Mouse (Mus musculus) testis, postnatal 14 days (tissue): ENCODE results near the gene Gm44511.
"Not testable (repeated sequence)": the region's sequence is repeated elsewhere in the genome, so short reads cannot be mapped to it uniquely, and the experiment has no call there.

Source experiments
- DNase-seq: peaks from one replicate; pipeline ENCODE4 v3.0.0; 2021; ENCODE audit warnings: low spot score

Gene Gm44511

DNA sequence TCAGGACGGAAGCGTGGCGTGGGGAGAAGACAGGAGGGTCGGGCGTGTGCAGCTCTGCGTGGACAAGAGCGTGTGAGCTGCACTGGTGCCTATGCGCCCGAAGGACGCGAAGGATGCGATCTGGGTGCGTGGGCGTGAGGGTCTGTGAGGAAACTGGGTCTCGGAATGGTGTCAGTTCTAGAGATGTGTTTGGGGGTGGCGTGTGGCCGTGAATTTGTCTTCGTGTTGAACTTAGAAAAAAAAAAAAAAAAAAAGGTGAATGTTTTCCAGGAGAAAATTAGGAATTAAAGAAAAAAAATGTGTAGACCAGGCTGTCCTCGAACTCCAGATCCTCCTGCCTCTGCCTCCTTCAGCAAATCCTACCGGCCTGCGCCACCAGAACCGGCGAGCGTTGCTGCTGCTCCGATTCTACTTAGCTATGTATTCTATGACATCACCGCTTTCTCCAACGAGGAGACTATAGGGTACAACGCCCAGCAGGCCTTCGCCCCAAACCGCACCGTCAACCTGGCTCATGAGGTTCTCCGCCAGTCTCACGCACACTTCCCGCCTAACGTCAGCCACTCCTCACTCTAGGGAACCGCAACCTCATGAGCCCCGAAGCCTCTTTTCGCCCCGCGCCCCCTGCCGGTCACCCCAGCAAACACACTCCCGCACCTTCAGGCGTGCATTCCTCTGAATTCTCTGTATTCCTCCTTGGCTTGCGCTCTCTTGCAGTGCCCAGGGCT lies 65.5 kb downstream of the Gm44511 start:
- peak; percentile 86 for DNase-seq

DNA sequence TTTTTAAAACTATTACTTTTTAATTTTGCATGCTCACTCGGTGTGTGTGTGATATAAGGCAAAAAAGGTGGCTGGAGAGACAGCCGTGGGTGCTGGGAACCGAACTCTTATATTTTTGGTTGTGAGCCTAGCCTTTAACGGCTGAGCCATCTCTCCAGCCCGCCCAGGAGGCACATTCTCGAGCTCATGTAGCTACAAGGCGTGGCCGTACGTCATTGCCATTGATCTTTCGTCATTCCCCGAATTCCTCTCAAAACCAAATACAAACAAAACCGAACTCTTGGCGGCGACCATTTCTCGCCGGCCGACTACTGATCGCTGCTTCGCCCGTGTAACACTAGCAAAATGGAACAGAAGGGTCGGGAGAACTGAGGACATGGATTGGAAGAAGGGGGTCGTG lies 66.1 kb downstream of the Gm44511 start:
- peak; percentile 79 for DNase-seq

DNA sequence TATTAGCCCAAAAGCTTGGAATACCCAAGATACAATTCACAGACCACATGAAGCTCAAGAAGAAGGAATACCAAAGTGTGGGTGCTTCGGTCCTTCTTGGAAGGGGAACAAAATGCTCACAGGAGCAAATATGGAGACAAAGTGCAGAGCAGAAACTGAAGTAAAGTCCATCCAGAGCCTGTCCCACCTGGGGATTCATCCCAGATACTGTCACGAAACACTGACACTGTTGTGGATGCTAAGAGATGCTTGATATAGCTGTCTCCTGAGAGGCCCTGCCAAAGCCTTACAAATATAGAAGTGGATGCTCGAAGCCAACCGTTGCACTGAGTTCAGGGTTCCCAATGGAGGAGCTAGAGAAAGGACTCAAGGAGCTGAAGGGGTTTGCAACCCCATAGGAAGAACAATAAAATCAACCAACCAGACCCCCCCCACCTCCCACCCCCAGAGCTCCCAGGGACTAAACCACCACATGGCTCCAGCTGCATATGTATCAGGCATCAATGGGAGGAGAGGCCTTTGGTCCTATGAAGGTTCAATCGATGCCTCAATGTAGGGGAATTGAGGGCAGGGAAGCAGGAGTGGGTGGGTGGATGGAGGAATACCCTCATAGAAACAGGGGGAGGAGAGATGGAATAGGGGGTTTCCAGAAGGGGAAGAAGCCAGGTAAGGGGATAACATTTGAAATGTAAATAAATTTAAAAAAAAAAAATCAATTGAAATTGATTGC lies 66.7 kb downstream of the Gm44511 start:
- no peak for DNase-seq

DNA sequence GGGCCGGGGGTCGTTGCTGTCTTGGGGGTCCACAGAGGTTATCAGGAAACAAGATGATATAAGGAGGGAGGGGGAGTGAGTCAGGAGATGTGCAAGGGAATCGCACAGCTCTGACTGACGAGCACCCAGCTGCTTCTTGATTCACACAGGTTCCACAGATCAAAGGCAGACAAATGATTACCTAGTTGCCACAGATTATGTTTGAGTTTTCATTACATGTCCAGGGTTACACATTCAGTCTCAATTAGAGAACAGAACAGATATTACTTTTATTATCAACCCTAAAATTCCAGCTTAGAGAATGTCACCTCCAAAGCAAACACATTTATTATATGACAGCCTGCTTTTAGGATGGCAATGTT lies 70.7 kb downstream of the Gm44511 start:
- DNase-seq, result not testable (repeated sequence)

DNA sequence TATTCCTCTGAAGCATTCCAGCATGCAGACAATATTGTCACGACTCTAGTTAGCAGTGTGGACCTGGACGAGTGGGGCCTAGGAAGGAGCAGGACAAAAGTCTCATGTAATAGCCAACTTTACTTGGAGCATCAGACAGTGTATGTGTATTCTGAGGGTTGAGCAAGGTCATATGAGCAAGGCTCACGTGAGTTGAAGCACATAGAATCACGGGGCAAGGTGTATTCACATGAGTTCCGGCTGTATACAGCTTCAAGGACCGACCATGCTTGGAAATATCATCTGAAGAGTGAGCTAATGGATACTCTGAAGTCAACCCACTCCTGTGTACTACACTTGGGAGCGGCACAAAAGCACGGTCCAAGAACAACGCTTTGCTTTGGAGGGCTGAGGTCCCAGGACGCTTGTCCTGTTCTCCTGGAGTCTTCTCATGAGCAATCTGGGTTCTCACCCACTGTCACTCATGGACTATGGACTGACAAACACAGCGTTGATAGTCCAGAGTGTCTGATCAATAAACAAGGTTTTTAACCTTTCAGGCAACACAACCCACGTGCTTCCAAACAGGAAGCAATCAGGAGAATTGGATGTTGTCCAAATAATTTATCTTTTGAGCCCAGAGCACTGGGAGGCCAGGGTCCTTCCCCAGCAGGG lies 71.2 kb downstream of the Gm44511 start:
- not testable (repeated sequence) for DNase-seq

DNA sequence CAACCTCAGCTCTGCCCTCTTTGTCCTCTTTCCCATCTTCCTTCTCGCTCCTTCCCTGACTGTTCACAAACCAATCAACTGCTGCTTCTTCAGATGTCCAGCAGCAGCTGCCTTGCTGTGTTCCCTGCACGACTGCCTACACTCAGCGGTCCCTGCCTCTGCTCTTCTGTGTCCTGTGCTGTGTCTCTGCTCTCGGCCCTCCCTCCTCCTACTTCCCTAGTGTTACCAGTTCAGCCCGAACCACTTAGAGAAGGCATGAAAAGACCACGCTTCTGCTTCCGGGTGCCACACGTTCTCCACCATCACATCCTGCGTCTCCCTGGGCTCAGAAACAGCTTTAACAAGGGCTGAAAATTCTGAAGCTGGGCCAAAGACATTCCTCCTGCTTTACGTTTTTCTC lies 71.8 kb downstream of the Gm44511 start:
- DNase-seq, result not testable (repeated sequence)

DNA sequence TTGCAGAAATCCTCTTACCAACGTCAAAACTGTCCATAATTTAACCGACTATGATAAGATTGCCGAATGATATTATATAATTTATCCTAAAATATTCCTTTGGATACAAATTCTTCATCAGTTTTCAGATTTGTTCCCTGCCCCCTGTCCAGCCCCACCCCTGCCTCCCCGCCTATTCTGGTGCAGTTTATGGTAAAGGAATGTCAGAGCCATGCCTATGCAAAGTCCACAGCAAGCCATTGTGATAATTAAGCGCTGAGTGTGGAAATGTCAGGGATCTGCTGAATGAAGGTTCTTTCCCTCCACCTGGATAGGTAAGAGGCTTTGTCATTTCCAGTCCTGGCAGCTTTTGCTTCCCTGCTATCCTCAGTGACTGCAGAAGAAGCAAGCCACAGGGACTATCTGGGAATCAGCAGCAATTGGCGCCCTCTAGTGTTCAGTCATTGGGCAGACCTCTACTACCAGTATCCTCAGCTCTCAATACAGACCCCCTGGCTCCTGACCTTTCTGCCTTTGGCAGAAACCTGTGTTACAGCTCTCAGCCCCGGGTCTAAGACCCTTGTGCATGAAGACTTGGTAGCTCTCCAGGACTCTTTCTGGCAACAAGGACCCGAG lies 72.4 kb downstream of the Gm44511 start:
- DNase-seq, result peak; percentile 83

DNA sequence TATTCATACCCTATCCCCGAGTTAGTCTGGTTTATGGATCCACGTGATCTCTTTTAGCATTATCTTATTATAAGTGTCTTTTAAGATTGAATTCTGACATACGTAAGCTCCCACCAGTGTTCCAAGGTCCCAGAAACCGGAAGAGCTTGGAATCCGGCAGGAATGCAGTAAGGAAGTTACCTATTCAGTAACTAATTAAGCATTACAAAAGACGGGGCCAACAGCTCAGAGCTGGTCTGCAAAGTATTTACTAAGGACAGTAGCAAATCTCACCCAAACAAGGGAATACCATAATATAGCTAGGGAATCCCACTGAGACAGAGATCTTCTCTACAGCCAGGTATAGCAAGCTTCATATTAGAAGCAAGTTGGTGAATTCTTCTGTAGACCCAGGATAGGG lies 79.1 kb downstream of the Gm44511 start:
- not testable (repeated sequence) for DNase-seq

DNA sequence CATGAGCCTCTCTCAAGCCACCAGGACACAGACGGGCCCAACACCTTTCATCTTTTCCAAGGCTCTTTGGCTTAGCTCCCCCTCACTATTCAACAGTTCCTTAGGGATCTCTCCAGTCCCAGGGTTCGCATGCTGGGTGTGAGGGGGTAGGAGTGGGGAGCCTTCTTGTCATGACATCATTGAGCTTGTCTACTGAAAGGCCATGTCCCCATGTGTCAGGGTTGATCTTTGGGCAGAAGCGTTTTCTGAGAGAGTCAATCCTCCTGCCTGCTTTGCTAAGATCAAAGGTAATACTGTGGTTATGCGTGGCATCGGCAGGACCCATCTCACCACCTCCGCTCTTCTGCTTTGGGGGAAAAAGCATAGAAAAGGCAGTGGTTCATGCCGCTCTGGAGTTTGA lies 88.7 kb downstream of the Gm44511 start:
- no peak for DNase-seq

DNA sequence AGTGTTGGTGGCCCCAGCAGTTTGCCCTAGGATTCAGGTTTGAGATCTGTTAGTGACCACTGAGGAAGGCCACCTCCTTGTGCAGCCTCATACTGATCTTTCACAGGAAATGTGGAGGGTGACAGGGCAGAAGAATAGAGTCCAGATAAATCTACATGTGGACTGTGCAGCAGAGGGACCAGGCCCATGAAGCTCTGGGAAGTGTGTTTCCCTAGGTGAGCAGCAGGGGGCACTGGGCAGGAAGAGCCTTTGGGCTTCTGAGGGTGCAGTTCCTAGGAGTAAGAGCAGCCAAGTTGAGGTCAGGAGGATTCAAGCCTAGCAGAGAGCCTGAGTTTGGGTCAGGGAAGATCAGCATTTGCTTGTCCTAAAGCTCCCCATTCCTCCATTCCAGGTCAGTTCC lies 90.0 kb downstream of the Gm44511 start:
- DNase-seq, result no peak

DNA sequence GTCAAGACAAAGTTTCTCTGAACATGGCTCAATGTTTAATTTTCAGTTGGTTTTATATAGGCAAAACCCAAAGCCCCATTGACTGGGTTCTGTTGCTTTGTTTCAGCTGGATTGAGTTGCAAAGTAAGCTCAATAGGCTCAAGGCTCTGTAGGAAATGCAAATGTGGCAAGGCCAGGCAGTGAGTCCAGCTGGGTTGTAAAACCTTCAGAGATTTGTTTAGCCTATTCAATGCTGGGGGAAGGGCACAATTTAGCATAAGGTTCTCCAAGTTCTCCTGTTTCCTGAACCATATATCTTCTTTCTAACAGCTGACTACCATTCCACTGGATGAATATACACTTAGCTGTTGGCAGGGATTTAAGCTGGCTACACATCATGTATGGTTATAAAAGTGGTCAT lies 91.2 kb downstream of the Gm44511 start:
- no peak for DNase-seq

DNA sequence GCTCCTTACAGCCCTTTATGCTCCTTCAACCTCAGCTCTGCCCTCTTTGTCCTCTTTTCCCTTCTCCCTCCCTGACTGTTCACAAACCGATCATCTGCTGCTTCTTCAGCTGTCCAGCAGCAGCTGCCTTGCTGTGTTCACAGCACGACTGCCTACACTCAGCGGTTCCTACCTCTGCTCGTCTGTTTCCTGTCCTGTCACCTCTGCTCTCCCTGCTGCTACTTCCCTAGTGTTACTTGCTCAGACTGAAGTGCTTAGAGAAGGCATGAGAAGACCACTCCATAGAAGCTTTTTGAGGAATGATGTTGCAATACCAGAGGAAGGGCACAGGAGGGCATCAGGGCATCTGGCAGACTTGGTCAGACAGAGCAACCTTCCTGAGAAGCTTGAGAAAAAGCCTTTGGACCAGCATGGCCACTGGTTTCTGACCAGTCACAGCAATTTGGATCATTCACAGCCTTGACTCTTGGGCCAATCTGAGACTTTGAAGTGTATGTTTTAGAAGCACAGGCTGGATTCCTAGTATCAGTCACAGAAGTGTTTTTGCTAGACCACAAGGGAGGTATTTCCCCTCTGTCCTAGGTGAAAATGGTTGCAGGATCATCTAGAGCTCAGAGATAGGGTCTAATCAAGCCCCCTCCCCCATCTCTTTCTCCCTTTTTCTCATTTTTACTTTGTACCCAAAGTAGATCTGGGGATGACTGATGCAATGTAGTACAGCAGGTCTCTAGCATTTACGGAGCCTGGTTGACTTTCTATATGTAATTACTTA lies 92.0 kb downstream of the Gm44511 start:
- DNase-seq, result no peak

DNA sequence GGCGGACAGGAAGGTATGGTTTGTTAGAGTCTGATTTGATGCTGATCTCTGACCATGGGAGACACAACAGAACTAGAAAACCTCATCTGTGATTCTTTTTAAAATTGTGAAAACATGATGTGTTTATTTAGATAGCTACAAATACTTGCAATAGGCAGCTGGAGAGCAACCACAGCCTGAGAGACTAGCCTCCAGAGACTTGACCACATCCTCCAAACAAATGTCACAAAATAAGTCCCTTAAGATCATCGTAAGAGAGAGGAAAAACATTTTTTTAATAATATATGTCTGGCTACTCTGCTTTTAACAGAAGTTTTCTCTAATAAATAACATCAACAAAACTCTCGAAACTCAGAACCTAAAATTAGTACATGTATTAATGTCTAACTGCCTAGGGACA lies 94.1 kb downstream of the Gm44511 start:
- no peak for DNase-seq
